Mouse (Mus musculus): ENCODE data around the gene Rab5c. TPM values are rescaled to one million over a fixed set of nuclear protein-coding genes. Genes with fewer than 3 reads are reported as not detected.

Rab5c gene
- polyA plus RNA-seq, 1 experiment from 2014 or later, result 18.4 TPM

DNA sequence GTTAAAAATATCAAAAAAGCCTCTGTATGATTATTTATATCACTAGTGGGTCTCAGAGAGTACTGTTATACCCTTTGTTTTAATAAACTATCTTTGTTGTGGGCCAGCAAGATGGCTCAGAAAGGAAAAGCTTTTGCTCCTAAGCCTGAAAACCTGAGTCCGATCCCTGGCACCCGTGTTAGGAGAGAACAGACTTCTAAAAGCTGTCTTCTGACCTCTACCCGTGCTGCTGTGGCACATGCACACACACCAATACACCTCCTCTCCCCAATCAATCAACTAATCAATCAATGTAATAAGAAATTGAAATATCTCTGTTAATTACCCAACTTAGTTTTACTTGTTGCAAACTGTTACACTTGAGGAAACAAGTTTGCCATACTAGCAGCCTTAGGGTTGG lies 37.3 kb downstream of the Rab5c start:
- no peak overlapping the region for H3K27ac ChIP-seq (replicated peaks)
- no peak overlapping the region for H3K9ac ChIP-seq (ENCODE audit: low read length)
- no peak for ATAC-seq (ENCODE audit: low FRiP score, low TSS enrichment)
- no peaks in the 10 kb centered on the region for H3K27me3 ChIP-seq (ENCODE audit: control insufficient read depth, insufficient read depth, low read length)
- H3K4me1 ChIP-seq (replicated peaks; ENCODE audit: control insufficient read depth, insufficient read depth), result 0 out of 2 replicates have a peak, but pooled peaks cover 3% of the 10 kb centered on the region
- no peak overlapping the region for H3K4me2 ChIP-seq (replicated peaks; ENCODE audit: low read depth)
- no peak for TF ChIP-seq EP300 (optimal IDR thresholded peaks at IDR 0.05)
- TF ChIP-seq CTCF (IDR thresholded peaks at IDR 0.05; ENCODE audit: low read depth), result no peak
- H3K4me3 ChIP-seq (ENCODE audit: low read depth, low read length), result no peak overlapping the region
- 81% methylated on average over 3 of the region's 3 CpGs for WGBS
- no peak for DNase-seq (ENCODE audit: low spot score)
- H3K9me3 ChIP-seq (ENCODE audit: control insufficient read depth, low read length), result no peaks in the 10 kb centered on the region
- peaks cover 9% of the 10 kb centered on the region for H3K36me3 ChIP-seq (ENCODE audit: control insufficient read depth, insufficient read depth, low read length)

DNA sequence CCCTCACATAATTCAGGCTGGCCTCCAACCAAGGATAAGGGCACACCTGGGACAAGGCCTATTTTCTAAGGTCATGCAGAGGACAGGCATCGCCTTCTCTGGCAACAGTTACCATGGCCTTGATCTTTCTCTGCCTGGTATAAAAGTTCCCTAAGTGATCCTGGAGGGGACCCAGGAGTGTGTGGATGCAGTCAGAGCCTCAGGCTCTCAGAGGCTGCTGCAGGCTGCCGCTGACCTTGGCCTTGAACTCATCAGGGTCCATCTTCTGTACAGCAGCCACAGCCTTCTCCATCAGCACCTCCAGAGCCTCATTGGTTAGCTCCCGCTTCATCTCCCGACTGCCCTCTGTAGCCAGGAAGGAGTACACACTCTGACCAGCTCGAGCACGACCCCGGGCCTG lies 40.1 kb downstream of the Rab5c start:
- WGBS, result 73% methylated on average over 7 of the region's 7 CpGs
- Histone ChIP-seq H3K4me1 (replicated peaks; ENCODE audit: control insufficient read depth, insufficient read depth) (0 out of 2 replicates have a peak, but pooled peaks cover 3% of the 10 kb centered on the region), H3K9me3 (ENCODE audit: control insufficient read depth, low read length) (no peaks in the 10 kb centered on the region), H3K36me3 (ENCODE audit: control insufficient read depth, insufficient read depth, low read length) (no peaks in the 10 kb centered on the region), H3K27ac (replicated peaks) (no peak overlapping the region), H3K4me3 (ENCODE audit: low read depth, low read length) (no peak overlapping the region), H3K9ac (ENCODE audit: low read length) (no peak overlapping the region), H3K4me2 (replicated peaks; ENCODE audit: low read depth) (no peak overlapping the region), H3K27me3 (ENCODE audit: control insufficient read depth, insufficient read depth, low read length) (no peaks in the 10 kb centered on the region)
- ATAC-seq (ENCODE audit: low FRiP score, low TSS enrichment) (no peak), DNase-seq (ENCODE audit: low spot score) (no peak)
- no peak for TF ChIP-seq CTCF (IDR thresholded peaks at IDR 0.05; ENCODE audit: low read depth)
- no peak for TF ChIP-seq EP300 (optimal IDR thresholded peaks at IDR 0.05)

DNA sequence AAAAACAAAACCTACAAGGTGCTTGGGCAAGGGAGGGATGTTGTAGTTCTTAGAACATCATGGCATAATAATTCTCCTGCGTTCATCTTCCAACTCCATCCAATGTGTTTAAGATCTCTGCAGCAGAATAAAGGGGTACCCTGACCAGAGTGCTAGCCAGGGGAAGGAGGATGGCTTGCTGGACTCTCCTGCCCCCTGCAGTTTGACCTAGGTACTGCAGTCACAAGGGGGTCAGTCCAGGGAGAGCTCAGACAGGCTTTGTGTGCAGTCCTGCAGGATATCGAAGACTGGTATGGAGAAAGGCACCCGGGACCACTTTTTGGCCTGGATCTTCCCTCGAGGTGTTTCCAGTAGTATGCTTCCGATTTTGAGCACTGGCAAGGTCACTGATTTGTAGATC lies 43.1 kb downstream of the Rab5c start:
- Histone ChIP-seq H3K9me3 (ENCODE audit: control insufficient read depth, low read length) (no peaks in the 10 kb centered on the region), H3K4me1 (replicated peaks; ENCODE audit: control insufficient read depth, insufficient read depth) (no peaks in the 10 kb centered on the region), H3K36me3 (ENCODE audit: control insufficient read depth, insufficient read depth, low read length) (no peaks in the 10 kb centered on the region), H3K4me3 (ENCODE audit: low read depth, low read length) (no peak overlapping the region), H3K27ac (replicated peaks) (no peak overlapping the region), H3K9ac (ENCODE audit: low read length) (no peak overlapping the region), H3K4me2 (replicated peaks; ENCODE audit: low read depth) (no peak overlapping the region), H3K27me3 (ENCODE audit: control insufficient read depth, insufficient read depth, low read length) (peaks cover 2% of the 10 kb centered on the region; the same call in 1 of the 2 replicates)
- WGBS, result 41% methylated on average over 5 of the region's 5 CpGs
- ATAC-seq (ENCODE audit: low FRiP score, low TSS enrichment), result no peak
- TF ChIP-seq CTCF (IDR thresholded peaks at IDR 0.05; ENCODE audit: low read depth) (peak; percentile 96), EP300 (optimal IDR thresholded peaks at IDR 0.05) (no peak)
- DNase-seq (ENCODE audit: low spot score), result peak; percentile 81

DNA sequence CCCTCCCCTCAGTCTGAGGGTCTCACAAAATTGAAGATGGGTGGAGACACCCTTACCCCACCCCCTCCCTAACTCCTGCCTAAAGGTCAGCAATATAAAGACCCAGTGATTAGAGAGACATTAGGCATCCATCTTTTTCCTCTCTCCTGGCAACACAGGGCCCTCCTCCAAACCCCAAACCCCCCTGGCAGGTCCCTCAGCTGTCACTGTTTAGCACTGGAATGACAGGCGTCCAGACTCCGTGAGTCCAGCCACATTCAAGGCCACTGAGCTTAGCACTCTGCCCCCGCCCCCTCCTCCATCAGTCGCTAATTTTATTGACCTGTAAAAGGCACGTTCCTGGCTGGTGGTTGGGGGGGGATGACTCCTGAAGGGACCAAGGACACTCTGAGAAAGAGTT lies 44.9 kb downstream of the Rab5c start:
- Histone ChIP-seq H3K27me3 (ENCODE audit: control insufficient read depth, insufficient read depth, low read length) (peaks cover 2% of the 10 kb centered on the region; the same call in 1 of the 2 replicates), H3K4me3 (ENCODE audit: low read depth, low read length) (no peak overlapping the region), H3K9ac (ENCODE audit: low read length) (no peak overlapping the region), H3K36me3 (ENCODE audit: control insufficient read depth, insufficient read depth, low read length) (no peaks in the 10 kb centered on the region), H3K27ac (replicated peaks) (no peak overlapping the region), H3K4me2 (replicated peaks; ENCODE audit: low read depth) (no peak overlapping the region), H3K9me3 (ENCODE audit: control insufficient read depth, low read length) (no peaks in the 10 kb centered on the region), H3K4me1 (replicated peaks; ENCODE audit: control insufficient read depth, insufficient read depth) (no peaks in the 10 kb centered on the region)
- no peak for DNase-seq (ENCODE audit: low spot score)
- TF ChIP-seq CTCF (IDR thresholded peaks at IDR 0.05; ENCODE audit: low read depth) (no peak), EP300 (optimal IDR thresholded peaks at IDR 0.05) (no peak)
- no peak for ATAC-seq (ENCODE audit: low FRiP score, low TSS enrichment)
- 45% methylated on average over 5 of the region's 5 CpGs for WGBS

DNA sequence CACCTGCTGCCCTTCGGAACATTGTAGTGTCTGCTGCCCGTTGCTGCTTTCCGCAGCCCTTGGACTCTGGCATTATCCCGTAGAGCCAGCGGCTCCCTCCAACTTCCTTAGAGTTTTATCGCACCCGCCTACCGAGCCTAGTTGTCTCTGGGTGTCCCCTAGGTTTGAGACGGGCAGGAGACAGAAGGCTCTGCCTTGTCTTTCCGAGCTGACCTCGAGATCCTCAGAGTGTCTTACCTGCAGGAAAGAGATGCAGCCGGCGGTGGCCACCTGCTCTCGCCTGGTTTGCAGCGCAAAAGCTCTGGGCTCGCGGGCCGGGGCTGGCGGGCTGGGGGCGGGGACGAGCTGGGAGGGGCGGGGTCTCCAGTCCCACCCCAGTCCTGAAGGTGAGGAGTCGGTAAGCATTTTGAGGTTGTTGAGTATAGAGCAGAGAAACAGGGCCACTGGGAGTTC lies 45.8 kb downstream of the Rab5c start, which contains the start of gene Zfp385c:
TSS of gene Zfp385c (minus strand) at position 292 of the 453 bp plus-strand sequence.
- peaks cover 2% of the 10 kb centered on the region; the same call in 1 of the 2 replicates for H3K27me3 ChIP-seq (ENCODE audit: control insufficient read depth, insufficient read depth, low read length)
- peak within 1 kb of the TSS; percentile 63 for H3K4me2 ChIP-seq (replicated peaks; ENCODE audit: low read depth)
- TF ChIP-seq CTCF (IDR thresholded peaks at IDR 0.05; ENCODE audit: low read depth) (no peak), EP300 (optimal IDR thresholded peaks at IDR 0.05) (no peak)
- peak; percentile 44 for DNase-seq (ENCODE audit: low spot score)
- H3K9me3 ChIP-seq (ENCODE audit: control insufficient read depth, low read length), result no peaks in the 10 kb centered on the region
- peak within 1 kb of the TSS; percentile 29 for H3K4me3 ChIP-seq (ENCODE audit: low read depth, low read length)
- ATAC-seq (ENCODE audit: low FRiP score, low TSS enrichment), result no peak
- no peaks in the 10 kb centered on the region for H3K4me1 ChIP-seq (replicated peaks; ENCODE audit: control insufficient read depth, insufficient read depth)
- no peaks in the 10 kb centered on the region for H3K36me3 ChIP-seq (ENCODE audit: control insufficient read depth, insufficient read depth, low read length)
- no peak within 1 kb of the TSS for H3K27ac ChIP-seq (replicated peaks)
- peak within 1 kb of the TSS; percentile 35 for H3K9ac ChIP-seq (ENCODE audit: low read length)
- WGBS, result 3% methylated on average over 22 of the region's 23 CpGs

DNA sequence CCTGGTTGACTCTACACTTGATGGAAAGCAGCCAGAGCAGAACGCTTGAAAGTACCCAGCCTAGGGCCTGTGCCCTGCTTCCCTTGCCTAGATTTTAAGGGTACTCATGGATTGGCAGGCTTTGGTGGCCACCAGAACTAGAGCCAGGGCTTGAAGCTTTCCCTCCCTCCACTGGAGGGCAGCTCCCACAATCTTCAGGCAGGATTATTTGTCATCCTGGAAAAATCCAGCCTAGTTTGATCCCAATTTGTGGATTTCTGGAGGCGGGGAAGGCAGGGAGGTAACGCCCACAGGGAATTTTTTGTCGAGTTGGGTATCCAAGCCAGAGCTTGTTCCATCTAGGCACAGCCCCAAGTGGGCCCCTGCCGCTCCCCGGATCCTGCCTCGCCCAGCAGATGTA lies 47.6 kb downstream of the Rab5c start:
- no peak overlapping the region for H3K9ac ChIP-seq (ENCODE audit: low read length)
- no peak overlapping the region for H3K4me3 ChIP-seq (ENCODE audit: low read depth, low read length)
- no peaks in the 10 kb centered on the region for H3K36me3 ChIP-seq (ENCODE audit: control insufficient read depth, insufficient read depth, low read length)
- no peaks in the 10 kb centered on the region for H3K9me3 ChIP-seq (ENCODE audit: control insufficient read depth, low read length)
- DNase-seq (ENCODE audit: low spot score) (no peak), ATAC-seq (ENCODE audit: low FRiP score, low TSS enrichment) (no peak)
- H3K4me2 ChIP-seq (replicated peaks; ENCODE audit: low read depth), result no peak overlapping the region
- 42% methylated on average over 7 of the region's 7 CpGs for WGBS
- no peaks in the 10 kb centered on the region for H3K4me1 ChIP-seq (replicated peaks; ENCODE audit: control insufficient read depth, insufficient read depth)
- TF ChIP-seq EP300 (optimal IDR thresholded peaks at IDR 0.05) (no peak), CTCF (IDR thresholded peaks at IDR 0.05; ENCODE audit: low read depth) (peak; percentile 24)
- peaks cover 2% of the 10 kb centered on the region; the same call in 1 of the 2 replicates for H3K27me3 ChIP-seq (ENCODE audit: control insufficient read depth, insufficient read depth, low read length)
- H3K27ac ChIP-seq (replicated peaks), result no peak overlapping the region
